Mouse (Mus musculus) T-cell, adult 2 months (primary cell): ENCODE measurements around the gene Rps25.

ENCODE experiments used
- DNase-seq: peaks from one replicate; pipeline ENCODE4 v3.0.0; 2022; ENCODE audit warnings: low spot score

The Rps25 gene

DNA sequence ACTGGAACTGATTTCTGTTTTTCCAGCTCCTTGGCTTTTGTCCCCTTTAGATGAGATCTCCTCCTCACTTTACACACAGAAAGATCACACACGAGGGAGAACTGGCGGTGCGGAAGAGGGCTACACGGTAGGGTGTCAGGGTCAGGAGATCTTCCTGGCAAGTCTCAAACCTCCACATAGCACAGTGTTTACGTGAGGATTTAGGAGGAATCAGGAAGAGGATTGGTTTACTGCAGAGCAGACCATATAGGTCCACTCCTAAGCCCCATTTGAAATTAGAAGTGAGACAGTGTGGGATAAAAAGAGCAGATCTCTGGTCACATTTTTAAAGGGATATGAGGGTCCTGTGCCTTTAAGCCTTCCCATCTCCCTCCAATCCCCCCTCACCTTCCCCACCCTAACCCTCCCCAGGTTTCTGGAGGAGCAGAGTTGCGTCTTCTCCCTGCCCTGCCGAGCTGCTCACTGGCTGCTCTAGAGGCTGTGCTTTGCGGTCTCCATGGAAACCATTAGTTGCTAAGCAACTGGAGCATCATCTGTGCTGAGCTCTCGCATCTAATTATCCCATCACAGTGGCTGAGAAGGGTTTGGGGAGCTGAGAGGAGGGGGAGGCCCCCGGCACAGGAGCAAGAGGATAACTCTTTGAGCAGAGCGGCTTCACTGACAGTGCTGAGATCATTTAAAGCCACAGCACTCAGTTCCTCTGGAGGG, 50.2 kb downstream of the Rps25 start:
- DNase-seq: no peak
